9 mouse cellular contexts compared by ENCODE assay signal in the genomic region with DNA sequence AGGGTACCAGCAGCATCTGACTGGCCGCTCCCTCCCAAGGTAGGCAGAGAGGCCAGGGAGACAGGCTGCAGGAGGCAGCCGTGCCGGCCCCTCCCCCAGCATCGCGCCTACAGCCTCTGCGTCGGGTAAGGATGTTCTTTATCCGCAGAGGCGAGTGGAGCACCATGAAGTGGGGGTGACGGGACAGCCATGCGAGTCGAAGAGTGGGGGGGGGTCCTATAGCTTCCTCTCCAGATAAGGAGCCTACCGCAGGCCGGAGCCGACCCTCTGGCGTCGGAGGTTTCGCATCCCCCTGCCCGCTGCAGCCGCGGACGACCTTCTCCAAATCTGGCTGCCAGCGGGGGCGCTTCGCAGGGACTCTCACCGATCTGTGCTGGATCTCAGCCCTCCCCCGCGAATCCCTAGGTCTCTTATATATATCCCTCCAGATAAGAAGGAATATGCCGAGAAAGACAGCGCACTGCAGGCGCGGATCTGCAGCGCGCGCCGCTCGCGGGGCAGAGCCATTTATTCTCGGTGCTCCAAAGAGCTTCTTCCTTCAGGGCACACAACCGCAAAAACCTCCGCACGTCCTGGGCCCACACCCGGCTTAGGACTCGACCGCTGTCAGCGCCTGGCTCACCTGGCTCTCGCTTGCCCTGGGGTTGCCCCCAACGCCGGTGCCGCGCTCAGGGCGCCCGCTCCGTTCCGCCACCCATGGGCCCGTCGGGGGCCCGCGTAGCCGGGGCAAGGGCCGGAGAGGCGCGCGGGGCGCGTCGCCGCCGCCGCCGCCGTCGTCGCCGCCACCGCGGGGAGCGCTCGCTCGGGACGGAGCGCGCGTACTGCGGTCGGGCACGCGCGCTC. TPM values are rescaled to one million over a fixed set of nuclear protein-coding genes. Genes with fewer than 3 reads are reported as not detected.
DNase-seq lines count a peak whose midpoint lies in the region; ATAC-seq and TF ChIP-seq lines count a peak whose summit lies in the region.
"Had no signal": no experiment of that assay in that cellular context is flagged by ENCODE, and none has a peak within 500 bp of the region (broad histone marks: within the 10 kb centered on the region; RNA-seq: fewer than 3 reads in every experiment).

No protein-coding gene starts in this region.

- H3K4me2 ChIP-seq in embryonic facial prominence, embryonic 11.5 days (ENCODE audit: low read depth, low read length) = peak overlapping the region; percentile 98
- peak overlapping the region; percentile 80 for H3K4me2 ChIP-seq in midbrain, embryonic 14.5 days (ENCODE audit: low read length)

- no peak for ATAC-seq in G1E (ENCODE audit: extremely low read depth, insufficient number of reproducible peaks, low FRiP score, poor library complexity, severe bottlenecking)
- no peak for ATAC-seq in embryonic facial prominence, embryonic 11.5 days (replicated peaks; ENCODE audit: insufficient number of reproducible peaks, low FRiP score, low TSS enrichment, low read depth)
- ATAC-seq in midbrain, embryonic 14.5 days (ENCODE audit: low FRiP score, low TSS enrichment) = peak; percentile 29

- peaks cover 2% of the 10 kb centered on the region; the same call in 1 of the 2 replicates for H3K4me1 ChIP-seq in G1E (ENCODE audit: insufficient read depth, low read depth, low read length)
- H3K4me1 ChIP-seq in embryonic facial prominence, embryonic 11.5 days (ENCODE audit: control insufficient read depth, insufficient read depth, low read length) = no peaks in the 10 kb centered on the region; the same call in none of the 2 replicates
- peaks cover 52% of the 10 kb centered on the region for H3K4me1 ChIP-seq in midbrain, embryonic 14.5 days (ENCODE audit: control insufficient read depth, insufficient read depth, low read length)

- peak overlapping the region; percentile 96 for H3K4me3 ChIP-seq in gastrocnemius, adult 2 months
- H3K4me3 ChIP-seq in G1E (ENCODE audit: low read depth, low read length) = peak overlapping the region; percentile 54; the same call in 1 of the 2 replicates
- H3K4me3 ChIP-seq in embryonic facial prominence, embryonic 11.5 days (ENCODE audit: low read depth, low read length) = peak overlapping the region; percentile 68
- H3K4me3 ChIP-seq in midbrain, embryonic 14.5 days (replicated peaks; ENCODE audit: low read depth, low read length) = peak overlapping the region; percentile 91

- peak; percentile 63 for DNase-seq in gastrocnemius, adult 2 months
- no peak for DNase-seq in gastrocnemius, adult 8-10 months (ENCODE audit: low spot score in 2 of 2)
- DNase-seq in G1E (ENCODE audit: low spot score) = no peak
- peak; percentile 20 for DNase-seq in embryonic facial prominence, embryonic 11.5 days (ENCODE audit: low spot score)
- DNase-seq in heart, postnatal 4 days = peak; percentile 50
- peak; percentile 49 for DNase-seq in left cerebral cortex, postnatal 4 days
- peak; percentile 74 for DNase-seq in midbrain, embryonic 14.5 days
- peak; percentile 60 for DNase-seq in testis, postnatal 10 days (ENCODE audit: low spot score)

- H3K9me3 ChIP-seq in G1E (replicated peaks) = peaks cover 10% of the 10 kb centered on the region
- no peaks in the 10 kb centered on the region for H3K9me3 ChIP-seq in embryonic facial prominence, embryonic 11.5 days (replicated peaks; ENCODE audit: control insufficient read depth, low read length)
- H3K9me3 ChIP-seq in midbrain, embryonic 14.5 days (ENCODE audit: control insufficient read depth, low read length) = no peaks in the 10 kb centered on the region

- intact Hi-C loops in gastrocnemius, adult 2 months (cut with DNase I) = loop anchor here (5.0 to 10.0 kb wide), 3 partner anchors 32 to 190 kb away; a partner anchor contains a TSS
- intact Hi-C loops in left cerebral cortex, postnatal 4 days (cut with DNase I) = no loop called here

- WGBS in embryonic facial prominence, embryonic 11.5 days = under 1% methylated on average over 87 of the region's 89 CpGs
- WGBS in midbrain, embryonic 14.5 days = under 1% methylated on average over 88 of the region's 89 CpGs

- H3K36me3 ChIP-seq in G1E (replicated peaks) = no peaks in the 10 kb centered on the region
- no peaks in the 10 kb centered on the region for H3K36me3 ChIP-seq in embryonic facial prominence, embryonic 11.5 days (replicated peaks; ENCODE audit: control insufficient read depth, insufficient read depth, low read depth, low read length)
- H3K36me3 ChIP-seq in midbrain, embryonic 14.5 days (ENCODE audit: control insufficient read depth, insufficient read depth, low read length) = peaks cover 3% of the 10 kb centered on the region; the same call in 1 of the 2 replicates

- TF ChIP-seq CTCF in gastrocnemius, adult 2 months (IDR thresholded peaks at IDR 0.05) = no peak
- no peak for TF ChIP-seq CTCF in G1E (IDR thresholded peaks at IDR 0.05; ENCODE audit: low read depth, low read length)

- peak overlapping the region; percentile 97 for H3K27ac ChIP-seq in gastrocnemius, adult 2 months
- H3K27ac ChIP-seq in embryonic facial prominence, embryonic 11.5 days (replicated peaks; ENCODE audit: low read depth, low read length) = 0 out of 2 replicates have a peak overlapping the region, but pooled peaks have one; percentile 13
- H3K27ac ChIP-seq in midbrain, embryonic 14.5 days (replicated peaks; ENCODE audit: low read depth, low read length) = peak overlapping the region; percentile 97

- H3K27me3 ChIP-seq in G1E (ENCODE audit: insufficient read depth, low read length) = peaks cover 57% of the 10 kb centered on the region
- peaks cover 54% of the 10 kb centered on the region for H3K27me3 ChIP-seq in embryonic facial prominence, embryonic 11.5 days (ENCODE audit: control insufficient read depth, insufficient read depth, low read length)
- peaks cover 6% of the 10 kb centered on the region; the same call in 1 of the 2 replicates for H3K27me3 ChIP-seq in midbrain, embryonic 14.5 days (ENCODE audit: control insufficient read depth, insufficient read depth, low read length)

- H3K9ac ChIP-seq in embryonic facial prominence, embryonic 11.5 days (replicated peaks; ENCODE audit: low read length) = peak overlapping the region; percentile 61
- H3K9ac ChIP-seq in midbrain, embryonic 14.5 days (replicated peaks; ENCODE audit: low read length) = peak overlapping the region; percentile 99

RNA-seq across cellular contexts. Expression of a gene that starts 1.1 kb away (rescaled TPM):
- 10 to 100 TPM; 20.5 to 44.4 TPM for total RNA-seq in gastrocnemius, adult 2 months (2021)
- 10 to 100 TPM; 20.5 to 33.4 (median 27.6) TPM for total RNA-seq in gastrocnemius, adult 8-10 months (2022)
- total RNA-seq in G1E (2014; fragmentation: Nextera tagmentation) = 2.0 TPM in 1 of 2 replicates, not detected in the other
- 0.06 and 0.11 TPM in 2 replicates for total RNA-seq in G1E (2017)
- polyA plus RNA-seq in G1E (2012) = 0.01 TPM in 1 of 2 replicates, not detected in the other
- polyA plus RNA-seq in embryonic facial prominence, embryonic 11.5 days (2014; fragmentation: Nextera tagmentation; extraction: Ambion mirVana) = 3.6 and 4.2 TPM in 2 replicates
- 10 to 100 TPM; 37.7 to 43.0 TPM for total RNA-seq in heart, postnatal 4 days (2021)
- total RNA-seq in left cerebral cortex, postnatal 4 days (2021) = 100 to 1,000 TPM; 142 to 154 TPM
- polyA plus RNA-seq in midbrain, embryonic 14.5 days (2014; fragmentation: Nextera tagmentation; extraction: Ambion mirVana) = 112 and 126 TPM in 2 replicates

RNA-seq across cellular contexts. Expression of a gene that starts 26.0 kb away (rescaled TPM):
- not detected for total RNA-seq in gastrocnemius, adult 2 months (2021)
- not detected for total RNA-seq in gastrocnemius, adult 8-10 months (2022)
- total RNA-seq in G1E (2014; fragmentation: Nextera tagmentation) = not detected in 2 replicates
- total RNA-seq in G1E (2017) = not detected in 2 replicates
- polyA plus RNA-seq in G1E (2012) = not detected in 2 replicates
- polyA plus RNA-seq in embryonic facial prominence, embryonic 11.5 days (2014; fragmentation: Nextera tagmentation; extraction: Ambion mirVana) = not detected in 2 replicates
- not detected for total RNA-seq in heart, postnatal 4 days (2021)
- not detected for total RNA-seq in left cerebral cortex, postnatal 4 days (2021)
- 0.34 TPM in 1 of 2 replicates, not detected in the other for polyA plus RNA-seq in midbrain, embryonic 14.5 days (2014; fragmentation: Nextera tagmentation; extraction: Ambion mirVana)
- total RNA-seq: left cerebral cortex, adult 8-10 months had no signal

RNA-seq across cellular contexts. Expression of a gene that starts 33.7 kb away (rescaled TPM):
- 10 to 100 TPM; 52.2 to 53.1 TPM for total RNA-seq in gastrocnemius, adult 2 months (2021)
- 10 to 100 TPM; 53.3 to 58.5 (median 55.9) TPM for total RNA-seq in gastrocnemius, adult 8-10 months (2022)
- total RNA-seq in G1E (2014; fragmentation: Nextera tagmentation) (23.3 and 25.9 TPM in 2 replicates), G1E (2017) (33.9 and 41.5 TPM in 2 replicates)
- polyA plus RNA-seq in G1E (2012) = 36.3 and 37.1 TPM in 2 replicates
- polyA plus RNA-seq in embryonic facial prominence, embryonic 11.5 days (2014; fragmentation: Nextera tagmentation; extraction: Ambion mirVana) = 60.2 and 62.9 TPM in 2 replicates
- 10 to 100 TPM; 33.4 to 33.6 TPM for total RNA-seq in heart, postnatal 4 days (2021)
- total RNA-seq in left cerebral cortex, postnatal 4 days (2021) = 10 to 100 TPM; 21.1 to 21.2 TPM
- 53.5 and 57.2 TPM in 2 replicates for polyA plus RNA-seq in midbrain, embryonic 14.5 days (2014; fragmentation: Nextera tagmentation; extraction: Ambion mirVana)

RNA-seq across cellular contexts. Expression of a gene that starts 41.3 kb away (rescaled TPM):
- not detected for total RNA-seq in gastrocnemius, adult 2 months (2021)
- total RNA-seq in gastrocnemius, adult 8-10 months (2022) = not detected
- total RNA-seq in G1E (2014; fragmentation: Nextera tagmentation) (not detected in 2 replicates), G1E (2017) (not detected in 2 replicates)
- polyA plus RNA-seq in G1E (2012) = not detected in 2 replicates
- not detected in 2 replicates for polyA plus RNA-seq in embryonic facial prominence, embryonic 11.5 days (2014; fragmentation: Nextera tagmentation; extraction: Ambion mirVana)
- not detected for total RNA-seq in heart, postnatal 4 days (2021)
- total RNA-seq in left cerebral cortex, postnatal 4 days (2021) = not detected
- polyA plus RNA-seq in midbrain, embryonic 14.5 days (2014; fragmentation: Nextera tagmentation; extraction: Ambion mirVana) = not detected in 2 replicates
- total RNA-seq: left cerebral cortex, adult 8-10 months had no signal

RNA-seq across cellular contexts. Expression of a gene that starts 49.9 kb away (rescaled TPM):
- total RNA-seq in gastrocnemius, adult 2 months (2021) = not detected
- total RNA-seq in gastrocnemius, adult 8-10 months (2022) = not detected
- not detected in 2 replicates for total RNA-seq in G1E (2014; fragmentation: Nextera tagmentation)
- not detected in 2 replicates for total RNA-seq in G1E (2017)
- not detected in 2 replicates for polyA plus RNA-seq in G1E (2012)
- not detected in 2 replicates for polyA plus RNA-seq in embryonic facial prominence, embryonic 11.5 days (2014; fragmentation: Nextera tagmentation; extraction: Ambion mirVana)
- not detected for total RNA-seq in heart, postnatal 4 days (2021)
- total RNA-seq in left cerebral cortex, postnatal 4 days (2021) = not detected
- polyA plus RNA-seq in midbrain, embryonic 14.5 days (2014; fragmentation: Nextera tagmentation; extraction: Ambion mirVana) = not detected in 2 replicates
- total RNA-seq: left cerebral cortex, adult 8-10 months had no signal

Comparison
In these comparisons a context has a peak if more than half of its experiments do, and no peak if none do; other contexts are left out.
1. DNase-seq: peak in gastrocnemius, adult 2 months (single experiment), embryonic facial prominence, embryonic 11.5 days (single experiment), heart, postnatal 4 days (single experiment), left cerebral cortex, postnatal 4 days (single experiment), midbrain, embryonic 14.5 days (single experiment) and testis, postnatal 10 days (single experiment); none in gastrocnemius, adult 8-10 months (0 of 2) and G1E (single experiment).
2. H3K27ac ChIP-seq: peak in every context shown above with its lines; median percentile 97 in gastrocnemius, adult 2 months; 97 in midbrain, embryonic 14.5 days; 13 in embryonic facial prominence, embryonic 11.5 days.
3. RNA of a gene that starts 1.1 kb away (total RNA-seq): 142 to 154 TPM in left cerebral cortex, postnatal 4 days, 20.5 to 44.4 TPM in gastrocnemius, adult 2 months, 37.7 to 43.0 TPM in heart, postnatal 4 days and 20.5 to 33.4 TPM in gastrocnemius, adult 8-10 months; 0.06 to 2.0 TPM in G1E; every median in the first group is over 4 times any median in the second.
4. Peak in every context shown above with its lines, with median percentiles within 50 percentile points of each other: H3K4me3 ChIP-seq.